Mouse (Mus musculus) brain, embryonic 18.5 days (tissue): ENCODE data around the gene Patj.
"Not testable (repeated sequence)": the region's sequence is repeated elsewhere in the genome, so short reads cannot be mapped to it uniquely, and the experiment has no call there.

Source experiments
- DNase-seq: peaks from one replicate; pipeline ENCODE4 v3.0.0-alpha.2; 2012; ENCODE audit warnings: low read depth, low spot score

Patj gene

GRCm38 (mm10) chr4:98659032-98659431 lies 263.4 kb downstream of the Patj start:
- no peak for DNase-seq

- DNase-seq = no peak
Observed at GRCm38 (mm10) chr4:98660534-98660933, 264.9 kb downstream of the Patj start.

GRCm38 (mm10) chr4:98665884-98666283 lies 270.3 kb downstream of the Patj start:
- no peak for DNase-seq

GRCm38 (mm10) chr4:98666451-98666850 lies 270.9 kb downstream of the Patj start:
- DNase-seq = no peak

GRCm38 (mm10) chr4:98667009-98667408 lies 271.4 kb downstream of the Patj start:
- DNase-seq = no peak

GRCm38 (mm10) chr4:98677506-98677905 lies 281.9 kb downstream of the Patj start:
- no peak for DNase-seq

- peak; percentile 61 for DNase-seq
Observed at GRCm38 (mm10) chr4:98686678-98687267, 291.2 kb downstream of the Patj start.

GRCm38 (mm10) chr4:98688116-98688515 lies 292.5 kb downstream of the Patj start:
- no peak for DNase-seq

- no peak for DNase-seq
Observed at GRCm38 (mm10) chr4:98688520-98688919, 292.9 kb downstream of the Patj start.

- no peak for DNase-seq
Observed at GRCm38 (mm10) chr4:98689988-98690387, 294.4 kb downstream of the Patj start.

GRCm38 (mm10) chr4:98693465-98694185 lies 298.0 kb downstream of the Patj start:
- no peak for DNase-seq

- DNase-seq = no peak
Observed at GRCm38 (mm10) chr4:98697932-98698331, 302.3 kb downstream of the Patj start.

- DNase-seq = no peak
Observed at GRCm38 (mm10) chr4:98698921-98699320, 303.3 kb downstream of the Patj start.

- DNase-seq = no peak
Observed at GRCm38 (mm10) chr4:98700156-98700555, 304.6 kb downstream of the Patj start.

GRCm38 (mm10) chr4:98702201-98702894 lies 306.8 kb downstream of the Patj start:
- DNase-seq = no peak

- DNase-seq = no peak
Observed at GRCm38 (mm10) chr4:98710891-98711290, 315.3 kb downstream of the Patj start.

- no peak for DNase-seq
Observed at GRCm38 (mm10) chr4:98717735-98718546, 322.4 kb downstream of the Patj start.

- no peak for DNase-seq
Observed at GRCm38 (mm10) chr4:98718547-98718917, 322.9 kb downstream of the Patj start.

- DNase-seq = no peak
Observed at GRCm38 (mm10) chr4:98722454-98722853, 326.9 kb downstream of the Patj start.

GRCm38 (mm10) chr4:98724682-98725081 lies 329.1 kb downstream of the Patj start:
- DNase-seq = not testable (repeated sequence)

GRCm38 (mm10) chr4:98725439-98725838 lies 329.9 kb downstream of the Patj start:
- no peak for DNase-seq
